Mouse (Mus musculus) intestine, embryonic 15.5 days (tissue): ENCODE measurements around the gene Ltbp1. TPM values are rescaled to one million over a fixed set of nuclear protein-coding genes. Genes with fewer than 3 reads are reported as not detected.

ENCODE experiments used
- ATAC-seq: fragments of 200-750 bp; cut with Nextera tagmentation; 2 replicates; pipeline ENCODE4 v1.8.0; 2017; ENCODE audit warnings: moderate TSS enrichment, moderate library complexity
- H3K27ac ChIP-seq: fragments of 300-500 bp; sonication (generic); 2 replicates; pipeline ENCODE4 v1.5.1; 2015; ENCODE audit warnings: mild to moderate bottlenecking, inconsistent platforms
- H3K27me3 ChIP-seq: fragments of 300-500 bp; sonication (generic); replicated peaks from 2 replicates; pipeline ENCODE4 v1.6.1; 2015; ENCODE audit warnings: inconsistent platforms
- H3K36me3 ChIP-seq: fragments of 300-500 bp; sonication (generic); 2 replicates; pipeline ENCODE4 v1.6.1; 2015; ENCODE audit warnings: inconsistent platforms
- H3K4me1 ChIP-seq: fragments of 300-500 bp; sonication (generic); replicated peaks from 2 replicates; pipeline ENCODE4 v1.6.1; 2015; ENCODE audit warnings: inconsistent platforms
- H3K4me2 ChIP-seq: fragments of 300-500 bp; sonication (generic); replicated peaks from 2 replicates; pipeline ENCODE4 v1.6.1; 2015; ENCODE audit warnings: mild to moderate bottlenecking, inconsistent platforms
- H3K4me3 ChIP-seq: fragments of 300-500 bp; sonication (generic); replicated peaks from 2 replicates; pipeline ENCODE4 v1.5.1; 2015; ENCODE audit warnings: inconsistent platforms
- H3K9ac ChIP-seq: fragments of 300-500 bp; sonication (generic); 2 replicates; pipeline ENCODE4 v1.6.1; 2015; ENCODE audit warnings: inconsistent platforms
- H3K9me3 ChIP-seq: fragments of 300-500 bp; sonication (generic); 2 replicates; pipeline ENCODE4 v1.6.1; 2016; ENCODE audit warnings: inconsistent platforms
- WGBS: fragments of 180-500 bp; shearing (Covaris S2); methylation state at CpG from one replicate; pipeline ENCODE4 v1.1.7; 2015; 5-methylcytosine and 5-hydroxymethylcytosine counted together
- polyA plus RNA-seq: library from polyadenylated mRNA; unstranded; fragments of >200 nt; fragmentation: Nextera tagmentation; extraction: Ambion mirVana; gene quantifications from 2 replicates; pipeline ENCODE4 v1.2.1, GENCODE M21; 2015

Ltbp1 gene
- polyA plus RNA-seq, 1 experiment from 2014 or later: 18.8 TPM

DNA sequence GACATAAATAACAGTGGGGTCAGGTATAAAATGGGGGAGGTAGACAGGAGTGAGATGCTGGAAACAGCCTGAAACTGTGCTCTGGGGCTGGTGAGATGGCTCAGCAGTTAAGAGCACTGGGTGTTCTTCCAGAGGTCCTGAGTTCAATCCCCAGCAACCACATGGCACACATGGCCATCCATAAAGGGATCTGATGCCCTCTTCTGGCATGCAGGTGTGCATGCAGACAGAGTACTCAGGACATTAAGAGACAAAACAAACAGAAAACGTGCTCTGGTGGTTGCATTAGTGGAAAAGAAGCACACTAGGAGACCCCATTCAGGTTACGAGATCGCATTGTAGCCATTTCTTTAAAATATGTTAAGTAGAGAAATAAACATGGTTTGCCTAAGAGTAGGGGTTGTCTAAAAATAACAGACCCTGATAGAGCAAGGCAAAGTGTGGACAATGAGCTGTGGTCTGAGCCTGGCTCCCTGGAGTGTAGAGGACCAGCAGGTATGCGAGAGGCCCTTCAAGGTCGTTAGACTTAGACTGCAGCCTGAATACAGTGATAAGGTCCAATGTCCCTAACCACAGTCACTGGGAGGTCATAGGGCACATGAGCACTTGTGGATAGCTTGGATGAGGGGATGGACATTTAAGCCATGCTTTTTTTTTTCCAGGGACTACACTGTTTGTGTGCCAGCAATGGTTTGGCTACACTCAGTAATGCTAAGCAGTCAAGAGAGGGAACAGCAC, 369.1 kb downstream of the Ltbp1 start:
- WGBS: 73% methylated on average over 5 of the region's 5 CpGs
- Histone ChIP-seq H3K27ac (no peak overlapping the region), H3K27me3 (no peaks in the 10 kb centered on the region), H3K4me2 (no peak overlapping the region), H3K9ac (no peak overlapping the region), H3K9me3 (no peaks in the 10 kb centered on the region), H3K36me3 (no peaks in the 10 kb centered on the region), H3K4me3 (no peak overlapping the region), H3K4me1 (no peaks in the 10 kb centered on the region)
- no peak for ATAC-seq

DNA sequence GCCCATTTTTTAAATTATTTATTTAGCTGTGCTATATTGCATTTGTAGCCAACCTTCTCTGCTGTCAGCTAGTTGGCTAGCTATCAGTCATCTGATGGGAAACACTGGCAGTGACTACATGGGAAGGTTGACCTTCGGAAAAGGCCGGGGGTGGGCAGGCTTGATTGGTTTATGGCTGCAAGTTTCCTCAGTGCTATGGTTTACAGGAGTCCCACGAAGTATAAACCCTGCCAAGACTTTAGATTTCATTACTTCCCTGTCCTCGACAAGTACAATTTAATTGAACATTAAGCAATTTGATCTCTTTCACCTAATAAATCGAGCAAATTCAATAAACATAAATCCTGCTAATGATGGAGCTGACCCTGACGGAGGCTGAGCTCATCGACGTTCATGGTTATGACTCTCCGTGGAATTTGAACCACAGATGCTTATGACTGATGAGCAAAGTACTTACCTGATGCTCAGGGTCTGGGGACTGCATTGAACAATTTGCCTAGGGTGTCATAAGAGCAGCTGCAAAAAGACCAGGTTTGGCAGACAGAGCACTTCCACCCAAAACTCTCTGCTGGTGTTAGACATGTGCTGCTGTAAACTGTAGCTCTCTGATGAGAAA, 373.0 kb downstream of the Ltbp1 start:
- Histone ChIP-seq H3K36me3 (no peaks in the 10 kb centered on the region), H3K9me3 (no peaks in the 10 kb centered on the region), H3K27ac (no peak overlapping the region), H3K4me1 (no peaks in the 10 kb centered on the region), H3K4me3 (no peak overlapping the region), H3K27me3 (no peaks in the 10 kb centered on the region), H3K4me2 (no peak overlapping the region), H3K9ac (no peak overlapping the region)
- 52% methylated on average over 9 of the region's 9 CpGs for WGBS
- peak; percentile 61 for ATAC-seq

DNA sequence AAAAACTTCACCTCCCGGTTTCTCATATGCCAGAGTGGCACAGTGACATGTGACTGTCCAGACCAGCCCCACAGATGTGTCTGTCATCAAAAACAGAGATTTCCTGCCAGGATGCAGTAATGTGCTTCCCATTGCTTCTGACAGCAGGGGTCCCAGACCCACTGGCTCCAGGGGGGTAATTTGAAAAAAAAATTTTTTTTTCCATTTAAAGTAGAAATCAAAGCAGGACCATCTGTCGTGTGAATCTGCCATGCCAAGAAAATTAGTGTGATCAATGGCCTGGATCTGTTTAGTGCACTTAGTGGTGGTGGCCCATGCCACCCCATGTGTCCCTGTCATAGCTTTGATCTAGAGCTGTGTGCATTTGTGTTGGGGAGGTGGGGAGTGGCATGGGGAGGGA, 374.8 kb downstream of the Ltbp1 start:
- no peaks in the 10 kb centered on the region for H3K36me3 ChIP-seq
- H3K9ac ChIP-seq: no peak overlapping the region
- no peaks in the 10 kb centered on the region for H3K4me1 ChIP-seq
- no peak for ATAC-seq
- H3K4me3 ChIP-seq: no peak overlapping the region
- H3K27ac ChIP-seq: no peak overlapping the region
- no peaks in the 10 kb centered on the region for H3K27me3 ChIP-seq
- H3K9me3 ChIP-seq: no peaks in the 10 kb centered on the region
- WGBS: 49% methylated on average over 2 of the region's 2 CpGs
- H3K4me2 ChIP-seq: no peak overlapping the region

DNA sequence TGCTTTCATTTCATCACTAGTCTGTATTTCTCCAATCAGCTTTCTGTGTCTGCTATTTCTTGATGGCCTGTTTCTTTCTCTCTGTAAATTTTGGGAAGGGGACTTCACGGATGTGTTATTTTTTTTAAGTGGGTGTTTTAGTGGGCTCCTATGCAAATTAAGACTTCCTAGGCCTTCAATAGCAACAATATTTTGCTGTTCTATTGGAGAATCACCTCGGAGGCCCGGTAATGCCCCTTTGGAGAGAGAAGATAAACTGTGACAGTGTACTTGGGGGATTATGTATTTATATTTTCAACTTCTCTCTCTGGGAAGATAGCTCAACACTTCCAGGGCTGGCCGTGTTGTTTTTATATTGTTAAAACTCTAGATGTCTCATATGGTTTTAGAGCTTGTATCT, 383.0 kb downstream of the Ltbp1 start:
- H3K27ac ChIP-seq: no peak overlapping the region
- H3K4me1 ChIP-seq: no peaks in the 10 kb centered on the region
- ATAC-seq: no peak
- 74% methylated on average over 4 of the region's 4 CpGs for WGBS
- H3K36me3 ChIP-seq: no peaks in the 10 kb centered on the region
- no peaks in the 10 kb centered on the region for H3K9me3 ChIP-seq
- H3K4me2 ChIP-seq: no peak overlapping the region
- H3K9ac ChIP-seq: no peak overlapping the region
- no peaks in the 10 kb centered on the region for H3K27me3 ChIP-seq
- H3K4me3 ChIP-seq: no peak overlapping the region

DNA sequence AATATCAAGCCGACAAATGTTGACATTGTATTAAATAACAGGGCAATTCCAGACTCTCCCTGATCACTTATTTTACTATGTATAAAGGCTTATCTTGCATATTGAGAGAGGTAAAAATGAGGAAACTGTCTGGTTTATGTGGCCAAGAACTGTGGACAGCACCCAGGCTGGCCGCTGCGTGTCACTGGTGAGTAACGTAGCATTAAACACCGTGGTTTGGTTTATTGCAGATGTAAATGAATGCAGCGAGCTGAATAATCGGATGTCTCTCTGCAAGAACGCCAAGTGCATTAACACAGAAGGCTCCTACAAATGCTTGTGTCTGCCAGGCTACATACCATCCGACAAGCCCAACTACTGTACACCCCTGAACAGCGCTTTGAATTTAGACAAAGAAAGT, 384.8 kb downstream of the Ltbp1 start:
- H3K4me3 ChIP-seq: no peak overlapping the region
- no peak overlapping the region for H3K27ac ChIP-seq
- 92% methylated on average over 10 of the region's 10 CpGs for WGBS
- no peaks in the 10 kb centered on the region for H3K9me3 ChIP-seq
- no peaks in the 10 kb centered on the region for H3K4me1 ChIP-seq
- no peaks in the 10 kb centered on the region for H3K27me3 ChIP-seq
- no peak overlapping the region for H3K4me2 ChIP-seq
- H3K36me3 ChIP-seq: no peaks in the 10 kb centered on the region
- no peak overlapping the region for H3K9ac ChIP-seq
- ATAC-seq: no peak

DNA sequence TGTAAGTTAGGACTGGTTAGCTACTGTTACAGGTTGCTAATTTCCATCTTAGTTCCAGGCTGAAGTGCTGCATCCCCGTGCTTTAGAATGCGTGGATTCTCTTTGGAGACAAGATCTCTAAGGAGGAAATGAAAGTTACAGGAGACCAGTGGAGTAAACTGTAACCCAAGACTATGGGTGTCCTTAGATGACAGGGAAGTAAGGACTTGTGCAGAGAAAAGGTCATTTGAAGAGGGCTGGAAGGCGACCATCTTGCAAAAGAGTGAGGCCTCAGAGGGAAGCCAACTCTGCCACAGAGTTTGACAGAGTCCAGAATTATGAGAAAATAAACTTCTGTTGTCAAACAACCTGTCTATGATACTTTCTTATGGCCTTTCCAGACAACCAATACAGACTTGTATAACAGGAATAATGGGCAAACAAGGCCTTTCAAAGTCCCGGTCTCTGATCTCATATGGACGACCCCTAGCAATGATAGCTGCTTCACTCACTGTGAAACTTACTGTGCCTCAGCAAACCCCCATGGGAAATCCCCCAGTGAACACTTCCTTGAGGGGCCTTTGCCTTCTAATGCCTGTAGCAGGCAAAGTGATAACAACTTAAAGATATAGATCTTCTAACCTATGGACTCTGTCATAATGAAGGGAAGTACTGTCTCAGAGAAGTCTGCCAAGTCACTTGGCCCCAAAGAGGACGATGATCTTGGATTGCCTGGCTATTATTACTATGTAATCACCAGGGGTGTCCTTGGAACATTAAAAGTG, 386.2 kb downstream of the Ltbp1 start:
- H3K9me3 ChIP-seq: no peaks in the 10 kb centered on the region
- no peaks in the 10 kb centered on the region for H3K27me3 ChIP-seq
- no peak overlapping the region for H3K9ac ChIP-seq
- WGBS: 73% methylated on average over 6 of the region's 6 CpGs
- ATAC-seq: peak; percentile 90
- no peaks in the 10 kb centered on the region for H3K36me3 ChIP-seq
- H3K4me2 ChIP-seq: no peak overlapping the region
- H3K27ac ChIP-seq: no peak overlapping the region
- no peaks in the 10 kb centered on the region for H3K4me1 ChIP-seq
- H3K4me3 ChIP-seq: no peak overlapping the region

DNA sequence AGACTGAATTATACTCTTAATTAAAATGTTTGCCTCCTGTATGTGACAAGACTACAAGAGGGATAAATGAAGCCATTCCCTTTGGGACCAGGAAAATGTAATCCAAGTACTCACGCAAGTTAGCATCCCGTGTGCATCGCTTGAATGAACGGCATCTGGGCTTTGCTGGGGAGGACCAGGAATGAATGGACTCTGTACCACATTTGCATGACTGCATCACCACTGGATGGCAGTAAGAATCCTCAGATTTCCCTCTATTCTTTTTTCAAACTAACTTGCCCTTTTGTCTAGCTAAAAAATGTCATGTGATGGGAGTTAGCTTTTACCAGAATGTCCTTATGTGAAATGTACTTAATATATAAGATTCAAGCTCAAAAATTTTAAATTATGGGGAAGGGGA, 401.0 kb downstream of the Ltbp1 start:
- WGBS: 54% methylated on average over 4 of the region's 4 CpGs
- H3K4me2 ChIP-seq: no peak overlapping the region
- H3K9me3 ChIP-seq: no peaks in the 10 kb centered on the region
- H3K4me3 ChIP-seq: no peak overlapping the region
- no peaks in the 10 kb centered on the region for H3K27me3 ChIP-seq
- no peaks in the 10 kb centered on the region for H3K4me1 ChIP-seq
- ATAC-seq: no peak
- no peaks in the 10 kb centered on the region for H3K36me3 ChIP-seq
- no peak overlapping the region for H3K27ac ChIP-seq
- no peak overlapping the region for H3K9ac ChIP-seq

DNA sequence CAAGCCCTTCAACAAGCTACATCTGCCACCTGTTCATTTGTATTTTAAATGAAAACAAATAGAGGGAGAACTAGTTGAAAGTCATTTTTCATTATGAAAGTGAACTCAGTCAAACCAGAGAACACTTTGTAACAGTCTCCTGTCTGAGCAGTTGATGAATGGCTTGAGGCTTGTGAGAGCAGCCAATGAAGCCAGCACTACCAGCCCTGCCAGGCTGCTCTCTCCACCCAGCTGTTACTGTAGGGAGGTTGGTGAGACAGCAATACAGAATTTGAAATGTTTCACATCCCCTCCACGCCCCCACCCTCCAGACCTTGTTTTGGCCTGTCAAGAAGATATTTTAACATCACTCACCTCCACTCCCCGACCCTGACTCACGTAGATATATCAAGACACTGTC, 411.5 kb downstream of the Ltbp1 start:
- 76% methylated on average over 3 of the region's 3 CpGs for WGBS
- no peak overlapping the region for H3K4me2 ChIP-seq
- H3K9me3 ChIP-seq: no peaks in the 10 kb centered on the region
- no peaks in the 10 kb centered on the region for H3K4me1 ChIP-seq
- no peaks in the 10 kb centered on the region for H3K27me3 ChIP-seq
- H3K27ac ChIP-seq: no peak overlapping the region
- no peak for ATAC-seq
- H3K9ac ChIP-seq: no peak overlapping the region
- H3K36me3 ChIP-seq: no peaks in the 10 kb centered on the region
- H3K4me3 ChIP-seq: no peak overlapping the region

DNA sequence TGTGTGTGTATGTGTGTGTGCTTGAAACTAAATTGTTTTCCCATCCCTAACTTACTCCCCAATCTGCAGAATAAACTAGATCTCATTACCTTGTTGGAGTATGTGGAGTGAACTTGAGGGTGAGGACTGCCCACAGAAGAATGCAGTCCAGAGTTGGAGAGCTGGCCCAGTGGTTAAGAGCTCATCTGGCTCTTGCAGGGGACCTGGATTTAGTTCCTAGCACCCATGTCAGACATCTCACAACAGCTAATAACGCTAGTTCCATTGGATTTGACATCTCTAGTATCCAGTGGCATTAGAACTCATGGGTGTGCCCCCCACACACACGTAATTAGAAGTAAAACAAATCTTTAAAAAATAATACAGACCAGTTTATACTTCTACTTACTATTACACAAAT, 428.8 kb downstream of the Ltbp1 start:
- H3K4me1 ChIP-seq: no peaks in the 10 kb centered on the region
- no peak overlapping the region for H3K27ac ChIP-seq
- H3K4me3 ChIP-seq: no peak overlapping the region
- 95% methylated on average over 2 of the region's 2 CpGs for WGBS
- no peak for ATAC-seq
- H3K9ac ChIP-seq: no peak overlapping the region
- H3K9me3 ChIP-seq: no peaks in the 10 kb centered on the region
- H3K4me2 ChIP-seq: no peak overlapping the region
- H3K36me3 ChIP-seq: no peaks in the 10 kb centered on the region
- H3K27me3 ChIP-seq: no peaks in the 10 kb centered on the region

DNA sequence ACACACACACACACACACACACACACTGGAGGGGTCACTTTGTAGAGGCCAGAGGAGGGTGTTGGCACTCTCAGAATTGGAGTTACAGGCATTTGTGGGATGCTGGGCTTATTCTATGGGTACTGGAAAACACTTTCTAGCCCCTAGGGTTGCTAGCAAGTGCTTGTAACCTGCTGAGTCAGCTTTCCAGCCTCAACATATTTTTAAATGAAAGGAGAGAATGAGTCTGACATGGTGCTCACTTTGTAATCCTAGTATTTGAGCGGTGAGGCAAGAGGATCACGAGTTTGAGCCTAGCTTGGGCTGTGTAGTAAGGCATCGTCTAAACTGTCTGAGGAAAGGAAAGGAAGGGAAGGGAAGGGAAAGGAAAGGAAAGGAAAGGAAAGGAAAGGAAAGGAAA, 429.5 kb downstream of the Ltbp1 start:
- Histone ChIP-seq H3K4me1 (no peaks in the 10 kb centered on the region), H3K9me3 (no peaks in the 10 kb centered on the region), H3K27ac (no peak overlapping the region), H3K36me3 (no peaks in the 10 kb centered on the region), H3K9ac (no peak overlapping the region), H3K4me2 (no peak overlapping the region), H3K4me3 (no peak overlapping the region), H3K27me3 (no peaks in the 10 kb centered on the region)
- no peak for ATAC-seq
- WGBS: 84% methylated on average over 3 of the region's 3 CpGs

DNA sequence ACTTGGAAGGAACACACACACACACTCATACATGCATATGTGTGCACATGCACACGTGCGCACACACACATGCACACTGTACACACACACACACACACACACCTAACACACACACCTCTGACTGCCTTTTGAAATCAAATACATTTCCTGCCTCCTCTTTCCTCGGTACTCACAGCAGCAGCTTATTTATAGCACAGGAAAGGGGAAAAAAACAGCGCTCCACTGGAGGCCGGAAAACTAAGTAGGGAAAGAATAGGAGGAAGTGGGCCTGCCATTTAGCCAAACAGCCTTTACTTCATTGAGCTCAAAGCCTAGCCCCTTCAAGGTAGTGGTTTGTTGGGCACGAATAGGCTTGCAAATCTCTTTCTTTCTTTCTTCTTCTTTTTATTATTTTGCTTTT, 430.2 kb downstream of the Ltbp1 start, which contains the start of gene Rasgrp3:
Gene Rasgrp3 (plus strand): TSS at position 298 of the 400 bp plus-strand sequence.
- H3K4me3 ChIP-seq: peak within 1 kb of the TSS; percentile 11; the same call in 1 of the 2 replicates
- no peaks in the 10 kb centered on the region for H3K27me3 ChIP-seq
- H3K9ac ChIP-seq: no peak within 1 kb of the TSS
- no peak for ATAC-seq
- H3K4me1 ChIP-seq: no peaks in the 10 kb centered on the region
- H3K9me3 ChIP-seq: no peaks in the 10 kb centered on the region
- no peak within 1 kb of the TSS for H3K27ac ChIP-seq
- 53% methylated on average over 6 of the region's 6 CpGs for WGBS
- H3K36me3 ChIP-seq: no peaks in the 10 kb centered on the region
- no peak within 1 kb of the TSS for H3K4me2 ChIP-seq

DNA sequence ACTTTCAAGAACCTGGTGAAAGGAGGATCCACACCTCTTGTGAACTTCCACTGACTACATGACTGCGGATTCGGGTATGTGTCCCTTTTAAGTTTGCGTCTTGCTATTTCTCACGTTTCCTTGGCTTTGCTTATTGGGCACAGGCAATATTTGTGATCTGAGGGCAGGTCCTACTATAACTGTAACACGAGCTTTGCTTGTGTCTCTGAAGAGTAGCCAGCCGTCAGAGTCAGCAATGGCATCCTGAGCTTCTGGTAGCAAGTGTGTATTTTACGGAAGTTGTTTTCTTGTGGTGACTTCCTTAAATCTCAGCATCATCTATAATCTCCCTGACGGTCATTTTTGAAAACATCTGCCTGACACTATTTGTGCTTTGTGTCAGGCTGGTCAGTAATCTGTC, 430.7 kb downstream of the Ltbp1 start:
- no peak overlapping the region for H3K9ac ChIP-seq
- no peaks in the 10 kb centered on the region for H3K4me1 ChIP-seq
- H3K27me3 ChIP-seq: no peaks in the 10 kb centered on the region
- H3K27ac ChIP-seq: no peak overlapping the region
- WGBS: 64% methylated on average over 8 of the region's 8 CpGs
- ATAC-seq: no peak
- no peaks in the 10 kb centered on the region for H3K36me3 ChIP-seq
- H3K4me2 ChIP-seq: no peak overlapping the region
- H3K4me3 ChIP-seq: peak overlapping the region; percentile 2; the same call in 1 of the 2 replicates
- no peaks in the 10 kb centered on the region for H3K9me3 ChIP-seq
